Mouse (Mus musculus): ENCODE measurements around the gene Syt12. TPM values are rescaled to one million over a fixed set of nuclear protein-coding genes. Genes with fewer than 3 reads are reported as not detected.
A peak's percentile ranks its signal among the peaks of the same experiment; 100 is the strongest.
"Not testable (repeated sequence)": the region's sequence is repeated elsewhere in the genome, so short reads cannot be mapped to it uniquely, and the experiment has no call there.

The Syt12 gene
- total RNA-seq, 1 experiment from 2014 or later, result not detected

DNA sequence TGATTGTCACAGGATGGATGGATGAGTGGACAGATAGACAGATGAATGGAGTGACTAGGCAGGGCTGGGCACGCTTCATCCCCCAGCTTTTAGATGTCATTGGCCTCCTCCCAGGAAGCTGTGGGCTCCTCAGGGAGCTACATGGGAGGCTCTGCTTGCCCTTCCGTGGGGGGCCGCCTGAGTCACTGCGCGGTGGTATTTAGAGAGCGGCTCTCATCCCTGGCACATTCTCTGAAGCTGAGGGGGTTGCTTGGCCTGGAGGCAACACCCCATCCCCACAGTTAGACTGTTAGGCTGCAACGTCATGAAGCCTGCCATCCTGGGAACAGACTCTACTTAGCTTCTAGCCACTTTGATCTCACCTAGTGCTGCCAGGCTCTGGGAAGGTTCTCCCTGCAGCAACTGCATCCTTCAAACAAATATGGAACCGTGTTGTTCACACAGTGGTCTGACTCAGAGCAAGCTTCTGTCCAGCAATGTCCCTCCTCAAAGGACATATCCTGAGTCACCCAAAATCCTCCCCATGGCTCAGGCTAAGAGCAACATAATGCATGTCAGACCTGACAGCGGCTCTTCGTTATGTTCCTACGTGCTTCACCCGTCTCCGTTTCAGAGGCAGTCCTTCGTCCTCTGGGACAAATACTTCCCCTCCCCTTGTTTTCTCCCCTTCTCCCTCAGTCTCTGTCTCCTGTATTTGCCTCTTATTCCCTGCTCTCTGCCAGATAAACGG is 22.0 kb downstream of the Syt12 start:
- no peak for ATAC-seq (replicated peaks in 1 of 2; ENCODE audit: insufficient read depth in 1 of 2, low FRiP score in 2 of 2, low TSS enrichment in 1 of 2, low read depth in 1 of 2, poor library complexity in 2 of 2, severe bottlenecking in 2 of 2)

DNA sequence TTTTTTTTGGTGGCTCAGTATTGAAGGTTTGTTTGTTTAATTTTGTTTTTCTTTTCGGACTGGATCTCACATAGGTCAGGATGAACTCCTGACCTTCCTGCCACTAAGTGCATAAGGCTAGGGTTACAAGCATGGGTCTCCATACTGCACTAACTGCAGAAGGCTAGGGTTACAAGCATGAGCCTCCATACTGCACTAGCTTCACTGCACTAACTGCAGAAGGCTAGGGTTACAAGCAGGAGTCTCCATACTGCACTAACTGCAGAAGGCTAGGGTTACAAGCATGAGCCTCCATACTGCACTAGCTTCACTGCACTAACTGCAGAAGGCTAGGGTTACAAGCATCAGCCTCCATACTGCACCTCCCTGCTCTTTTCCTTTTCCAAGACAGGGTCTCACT is 23.2 kb downstream of the Syt12 start:
- not testable (repeated sequence) for ATAC-seq (replicated peaks in 1 of 2; ENCODE audit: insufficient read depth in 1 of 2, low FRiP score in 2 of 2, low TSS enrichment in 1 of 2, low read depth in 1 of 2, poor library complexity in 2 of 2, severe bottlenecking in 2 of 2)

DNA sequence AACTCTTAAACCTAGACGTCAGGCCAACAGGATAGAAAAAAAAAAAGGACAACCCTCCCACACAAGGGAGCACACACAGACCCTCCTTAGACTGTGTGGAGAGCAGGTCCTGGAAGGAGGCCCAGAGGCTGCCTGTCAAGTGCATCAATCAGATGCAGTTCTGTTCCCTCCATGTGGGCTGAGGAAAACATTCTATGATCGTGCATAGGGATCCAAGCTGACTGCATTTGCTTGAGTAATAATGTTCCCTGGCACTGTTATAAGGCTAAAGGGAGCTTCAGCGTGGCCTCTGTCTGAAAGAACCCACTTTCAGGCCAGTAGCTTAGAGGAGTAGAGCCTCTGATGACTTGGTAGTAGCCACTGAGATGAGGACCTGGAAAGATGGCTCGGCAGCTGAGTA is 24.7 kb downstream of the Syt12 start:
- no peak for ATAC-seq (replicated peaks in 1 of 2; ENCODE audit: insufficient read depth in 1 of 2, low FRiP score in 2 of 2, low TSS enrichment in 1 of 2, low read depth in 1 of 2, poor library complexity in 2 of 2, severe bottlenecking in 2 of 2)

DNA sequence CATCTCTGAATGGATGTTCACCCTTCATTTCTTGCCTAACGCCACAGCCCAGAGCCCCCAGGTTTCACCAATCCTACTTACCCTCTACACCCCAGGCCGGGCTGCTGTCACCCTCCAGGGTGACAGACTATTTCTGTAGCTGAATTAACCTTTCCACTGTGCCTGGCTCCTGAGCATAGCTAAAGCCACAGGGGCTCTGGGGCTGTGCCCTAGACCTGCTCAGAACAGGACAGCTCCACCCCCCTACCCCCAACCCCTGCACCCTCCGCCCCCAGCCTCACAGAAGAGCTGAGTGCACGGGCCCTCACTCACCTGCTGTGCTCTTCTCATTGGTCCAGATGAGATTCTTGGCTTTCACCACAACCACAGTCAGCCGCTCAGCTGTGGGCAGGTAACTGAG is 25.3 kb downstream of the Syt12 start:
- no peak for ATAC-seq (replicated peaks in 1 of 2; ENCODE audit: insufficient read depth in 1 of 2, low FRiP score in 2 of 2, low TSS enrichment in 1 of 2, low read depth in 1 of 2, poor library complexity in 2 of 2, severe bottlenecking in 2 of 2)

DNA sequence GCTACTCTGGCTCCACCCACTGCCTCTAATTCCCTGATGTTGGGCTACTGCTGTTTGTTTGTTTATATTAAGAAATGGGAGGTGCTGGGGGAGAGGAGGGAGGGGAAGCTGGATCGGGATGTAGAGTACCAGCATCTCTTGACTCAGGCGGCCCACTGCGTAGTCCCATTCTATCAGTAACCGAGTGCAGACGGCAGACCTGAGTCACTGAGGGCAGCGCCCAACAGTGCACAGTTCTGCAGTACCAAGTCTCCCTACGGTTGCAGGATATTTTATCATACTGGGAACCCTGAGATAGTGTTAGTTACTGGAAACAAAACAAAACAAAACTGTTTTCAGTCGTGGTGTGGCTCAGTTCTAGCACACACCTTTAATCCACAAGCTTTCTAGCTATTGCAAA is 26.1 kb downstream of the Syt12 start:
- no peak for ATAC-seq (replicated peaks in 1 of 2; ENCODE audit: insufficient read depth in 1 of 2, low FRiP score in 2 of 2, low TSS enrichment in 1 of 2, low read depth in 1 of 2, poor library complexity in 2 of 2, severe bottlenecking in 2 of 2)

DNA sequence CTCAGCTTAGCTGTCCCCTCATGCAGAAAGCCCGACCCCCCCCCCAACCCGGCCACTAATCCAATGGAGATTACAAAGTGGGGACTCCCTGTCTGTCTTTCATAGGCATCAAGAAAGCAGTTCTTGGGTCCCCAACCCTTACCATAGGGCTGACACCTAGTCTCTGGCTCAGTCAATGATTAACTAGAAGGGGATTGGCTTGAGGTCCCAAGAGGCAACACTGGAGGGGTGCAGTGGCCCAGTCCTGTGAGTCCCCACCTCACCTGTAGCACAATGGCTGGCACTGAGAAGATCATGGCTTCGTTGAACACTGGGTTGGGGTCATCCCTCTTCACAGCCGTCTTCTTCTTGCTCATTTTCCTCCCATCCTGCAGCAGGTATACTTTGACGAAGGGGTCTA is 26.6 kb downstream of the Syt12 start:
- ATAC-seq (replicated peaks in 1 of 2; ENCODE audit: insufficient read depth in 1 of 2, low FRiP score in 2 of 2, low TSS enrichment in 1 of 2, low read depth in 1 of 2, poor library complexity in 2 of 2, severe bottlenecking in 2 of 2), result no peak

DNA sequence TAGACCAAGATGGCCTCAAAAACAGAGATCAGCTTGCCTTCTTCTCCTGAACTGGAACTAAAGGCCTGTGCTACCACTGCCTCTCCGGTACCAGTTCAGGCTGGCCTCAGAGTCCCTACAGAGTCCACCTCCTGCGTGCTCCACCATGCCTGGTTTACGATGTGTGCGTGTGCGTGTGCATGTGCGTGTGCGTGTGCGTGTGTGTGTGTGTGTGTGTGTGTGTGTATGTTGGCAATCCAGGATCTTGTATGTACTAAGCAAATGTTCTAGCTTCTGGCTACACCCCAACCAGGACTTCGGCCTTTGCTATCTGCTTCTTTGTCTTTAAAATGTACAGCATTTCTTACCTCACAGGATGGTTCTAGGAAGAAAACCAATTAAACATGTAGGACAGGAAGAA is 28.0 kb downstream of the Syt12 start:
- ATAC-seq (replicated peaks in 1 of 2; ENCODE audit: insufficient read depth in 1 of 2, low FRiP score in 2 of 2, low TSS enrichment in 1 of 2, low read depth in 1 of 2, poor library complexity in 2 of 2, severe bottlenecking in 2 of 2), result no peak

DNA sequence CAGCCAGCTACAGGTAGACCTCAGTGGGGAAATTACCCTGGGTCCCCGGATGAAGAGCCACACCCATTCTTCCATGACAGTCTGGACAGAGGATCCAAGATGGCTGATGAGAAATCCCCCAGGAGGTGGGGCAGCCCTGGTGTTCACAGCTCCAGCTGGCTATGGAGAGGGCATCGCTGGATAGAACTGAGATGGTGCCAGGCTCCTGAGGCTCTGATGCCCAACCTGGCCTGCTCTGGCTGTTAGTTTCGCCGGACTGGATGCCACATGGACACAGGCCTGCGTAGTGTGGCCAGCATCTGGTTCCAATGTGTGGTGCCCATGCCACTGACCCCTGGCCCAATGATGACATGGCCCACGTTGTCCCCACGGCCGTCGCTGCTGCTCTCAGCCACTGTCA is 29.8 kb downstream of the Syt12 start:
- no peak for ATAC-seq (replicated peaks in 1 of 2; ENCODE audit: insufficient read depth in 1 of 2, low FRiP score in 2 of 2, low TSS enrichment in 1 of 2, low read depth in 1 of 2, poor library complexity in 2 of 2, severe bottlenecking in 2 of 2)

DNA sequence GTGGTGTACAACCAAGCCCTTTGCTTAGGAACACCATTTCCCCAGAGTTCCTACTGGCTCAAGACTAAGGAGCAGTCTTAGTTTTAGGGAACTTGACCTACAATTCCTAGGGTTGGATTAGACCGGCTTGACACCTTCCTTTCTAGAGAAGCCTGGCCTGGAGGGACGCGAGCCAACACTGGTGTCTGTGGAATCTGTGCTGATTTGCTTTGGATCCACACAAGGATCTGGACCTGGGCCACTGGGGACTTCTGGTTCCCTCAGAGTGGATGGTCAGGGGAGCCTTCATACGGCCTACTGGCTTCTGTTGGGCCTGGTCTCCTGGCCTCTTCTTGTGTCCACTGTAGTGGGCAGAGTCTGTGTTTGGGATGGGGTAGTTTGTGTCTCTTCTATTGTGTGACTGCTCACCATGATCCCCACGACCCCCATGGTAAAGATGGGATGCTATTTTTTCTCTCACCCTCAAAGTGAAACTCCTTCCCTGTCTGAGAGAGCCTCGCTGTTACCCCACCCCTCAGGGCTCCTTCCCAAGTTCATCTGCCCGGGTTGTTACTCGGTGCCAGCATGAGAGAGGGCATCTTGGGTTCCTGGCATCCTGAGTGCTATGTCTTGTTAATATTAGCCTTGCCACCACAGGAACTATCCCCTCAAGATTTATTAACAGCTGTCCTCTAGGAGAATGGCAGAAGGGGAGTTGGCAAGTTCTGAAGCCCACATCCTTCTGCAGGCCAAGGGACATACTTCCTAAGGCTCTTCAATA is 30.4 kb downstream of the Syt12 start:
- ATAC-seq (replicated peaks in 1 of 2; ENCODE audit: insufficient read depth in 1 of 2, low FRiP score in 2 of 2, low TSS enrichment in 1 of 2, low read depth in 1 of 2, poor library complexity in 2 of 2, severe bottlenecking in 2 of 2), result no peak

DNA sequence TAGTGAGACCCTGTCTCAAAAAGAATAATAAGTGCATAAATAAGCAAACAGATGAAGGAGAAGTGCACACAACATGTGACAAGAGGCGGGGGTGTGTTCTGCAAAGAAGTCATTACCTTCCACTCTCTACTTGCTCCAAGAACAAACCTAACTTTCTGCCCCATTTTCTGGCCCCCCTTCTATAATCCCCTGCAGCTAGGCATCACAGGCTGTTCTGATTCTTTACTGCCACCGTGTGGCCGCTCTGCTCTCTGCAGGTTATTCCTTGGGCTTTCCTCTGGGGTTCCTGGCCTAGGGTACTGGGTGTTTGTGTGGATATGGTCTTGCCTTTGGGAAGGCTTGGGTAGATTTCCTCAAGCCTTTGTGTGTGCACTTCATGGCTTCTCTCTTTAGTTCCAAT is 34.8 kb downstream of the Syt12 start:
- peak; percentile 59 to 70; a peak in 3 of 4 replicates for ATAC-seq (replicated peaks in 1 of 2; ENCODE audit: insufficient read depth in 1 of 2, low FRiP score in 2 of 2, low TSS enrichment in 1 of 2, low read depth in 1 of 2, poor library complexity in 2 of 2, severe bottlenecking in 2 of 2)

DNA sequence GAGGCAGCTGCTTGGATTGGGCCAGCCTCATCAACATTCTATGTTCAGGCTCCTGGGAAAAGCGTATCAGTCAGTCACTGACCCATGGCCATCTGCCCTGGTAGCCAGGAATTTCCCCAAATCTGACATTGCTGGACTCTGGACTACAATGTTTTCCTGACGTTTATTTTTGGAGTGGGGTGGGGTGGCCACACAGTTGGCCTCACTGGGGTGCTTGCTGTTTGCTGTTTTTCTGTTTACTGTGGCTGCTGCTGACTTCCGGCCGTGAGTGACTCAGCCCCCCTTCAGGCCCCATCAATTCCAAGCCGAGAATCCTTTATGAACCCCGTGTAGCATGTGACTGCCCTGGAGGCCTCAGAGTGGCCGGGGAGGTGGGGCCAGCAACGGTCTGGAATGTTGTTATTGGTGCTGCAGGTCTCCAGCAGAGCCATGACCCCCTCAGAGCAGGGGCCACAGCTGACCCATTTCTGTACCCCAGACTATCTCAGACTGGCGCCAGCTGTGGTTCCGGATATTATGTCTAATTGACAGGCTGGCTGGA is 35.6 kb downstream of the Syt12 start:
- no peak for ATAC-seq (replicated peaks in 1 of 2; ENCODE audit: insufficient read depth in 1 of 2, low FRiP score in 2 of 2, low TSS enrichment in 1 of 2, low read depth in 1 of 2, poor library complexity in 2 of 2, severe bottlenecking in 2 of 2)

DNA sequence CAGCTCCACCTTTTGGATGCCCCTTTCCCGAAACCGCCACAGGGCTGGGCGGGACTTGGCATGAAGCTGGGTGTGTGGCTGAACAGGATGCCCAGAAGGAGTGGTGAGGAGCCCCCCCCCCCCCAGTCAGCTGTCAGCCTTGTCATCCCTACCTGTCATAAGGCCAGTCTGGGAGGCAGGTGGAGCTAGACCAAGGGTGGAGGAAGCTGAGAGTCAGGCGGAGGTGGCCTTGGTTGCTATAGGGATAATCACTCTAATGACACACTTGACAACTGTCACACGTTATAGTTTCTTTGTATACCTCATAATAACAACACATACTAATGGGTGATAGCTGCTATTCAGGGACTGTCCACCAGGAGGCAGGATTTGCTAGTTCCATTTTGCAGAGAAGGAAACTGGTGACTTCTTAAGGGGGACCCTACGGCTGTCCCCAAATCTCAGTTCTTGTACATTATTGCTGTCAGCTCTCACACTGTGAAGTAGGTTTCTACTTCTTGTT is 36.1 kb downstream of the Syt12 start:
- peak; percentile 29 to 43; a peak in 2 of 4 replicates for ATAC-seq (replicated peaks in 1 of 2; ENCODE audit: insufficient read depth in 1 of 2, low FRiP score in 2 of 2, low TSS enrichment in 1 of 2, low read depth in 1 of 2, poor library complexity in 2 of 2, severe bottlenecking in 2 of 2)

DNA sequence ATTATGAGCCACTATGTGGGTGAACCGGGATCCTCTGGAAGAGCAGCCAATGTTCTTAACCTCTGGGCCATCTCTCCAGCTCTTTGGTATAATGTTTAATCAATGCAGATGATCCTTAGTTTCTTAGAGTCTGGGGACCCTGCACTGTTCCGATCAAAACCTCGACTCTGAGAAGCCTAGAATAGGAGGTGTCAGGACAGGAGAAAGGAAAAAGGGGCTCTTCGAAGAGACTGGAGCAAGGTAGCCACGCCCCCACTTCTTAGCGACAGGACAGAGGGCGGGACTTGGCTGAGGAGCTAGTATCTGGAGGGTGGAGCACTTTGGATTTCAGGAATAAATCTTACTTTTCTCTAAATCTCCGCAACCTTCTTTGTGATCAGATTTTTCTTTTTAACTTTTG is 37.0 kb downstream of the Syt12 start:
- no peak for ATAC-seq (replicated peaks in 1 of 2; ENCODE audit: insufficient read depth in 1 of 2, low FRiP score in 2 of 2, low TSS enrichment in 1 of 2, low read depth in 1 of 2, poor library complexity in 2 of 2, severe bottlenecking in 2 of 2)

DNA sequence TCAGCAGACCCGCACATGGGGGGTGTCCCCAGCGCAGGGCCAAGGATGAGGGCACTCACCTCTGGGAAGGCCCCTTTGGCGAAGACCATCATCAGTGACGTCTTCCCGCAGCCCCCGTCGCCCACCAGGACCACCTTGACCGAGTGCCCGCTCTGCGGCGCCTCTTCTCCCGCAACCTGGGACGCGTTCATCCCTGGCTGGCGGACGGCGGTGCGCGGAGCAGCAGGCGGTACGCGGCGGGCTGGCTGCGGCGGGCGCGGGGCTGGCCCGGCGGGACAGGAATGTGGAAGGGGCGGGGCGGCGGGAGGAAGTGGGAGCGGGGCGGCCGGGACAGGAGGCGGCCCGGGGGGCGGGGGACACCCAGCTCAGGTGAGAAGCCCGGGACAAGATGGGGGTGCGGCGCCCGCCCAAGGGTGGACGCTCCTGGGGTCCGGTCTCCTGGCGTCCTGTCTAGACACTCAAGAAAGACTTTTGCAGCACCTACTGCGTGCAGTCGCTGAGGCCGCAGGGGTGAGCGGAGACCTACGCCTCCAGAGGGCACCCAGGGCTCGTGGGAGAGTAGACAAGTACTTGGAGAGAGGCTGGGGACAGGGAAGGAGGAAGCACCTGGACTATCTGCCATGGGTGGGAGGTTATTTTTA is 38.0 kb downstream of the Syt12 start, which contains the start of gene Rhod:
Rhod (minus strand) TSS at position 272 of the 641 bp plus-strand sequence.
- no peak for ATAC-seq (replicated peaks in 1 of 2; ENCODE audit: insufficient read depth in 1 of 2, low FRiP score in 2 of 2, low TSS enrichment in 1 of 2, low read depth in 1 of 2, poor library complexity in 2 of 2, severe bottlenecking in 2 of 2)

DNA sequence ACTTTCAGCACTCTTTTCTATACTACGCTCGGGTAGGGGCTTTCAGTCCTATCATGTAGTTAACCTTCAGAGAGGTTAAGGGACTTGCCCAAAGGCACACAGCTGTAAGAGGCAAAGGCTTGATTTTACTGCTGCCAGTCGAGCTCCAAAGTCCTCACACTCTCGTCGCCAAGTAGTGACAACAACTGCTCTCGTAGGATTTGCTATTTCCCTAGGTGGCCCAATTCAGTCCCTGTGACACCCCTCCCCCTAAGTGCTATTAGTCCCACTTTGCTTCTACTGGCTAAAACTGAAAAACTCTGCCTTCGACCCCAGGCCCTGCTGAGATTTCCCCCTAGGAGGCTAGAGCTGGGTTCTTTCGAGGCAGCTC is 38.5 kb downstream of the Syt12 start:
- ATAC-seq (replicated peaks in 1 of 2; ENCODE audit: insufficient read depth in 1 of 2, low FRiP score in 2 of 2, low TSS enrichment in 1 of 2, low read depth in 1 of 2, poor library complexity in 2 of 2, severe bottlenecking in 2 of 2), result no peak

DNA sequence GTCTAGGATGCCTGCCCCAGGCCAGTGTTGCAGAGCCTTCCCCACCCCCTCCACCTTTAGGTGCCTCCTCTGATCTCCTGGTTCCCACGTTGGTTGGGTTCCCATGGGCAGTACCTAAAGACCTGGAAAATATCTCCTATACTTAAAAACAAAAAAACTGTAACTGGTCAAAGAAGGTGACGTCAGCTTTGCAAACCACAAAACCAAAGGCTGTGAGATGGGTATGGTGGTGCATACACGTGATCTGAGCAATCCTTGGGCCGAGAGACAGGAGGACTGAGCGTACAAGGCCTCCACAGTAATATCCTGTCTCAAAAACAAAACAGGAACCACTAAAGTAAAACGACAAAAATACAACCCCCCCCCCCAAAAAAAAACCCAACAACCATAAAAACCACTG is 39.4 kb downstream of the Syt12 start:
- peak; percentile 30 to 34; a peak in 3 of 4 replicates for ATAC-seq (replicated peaks in 1 of 2; ENCODE audit: insufficient read depth in 1 of 2, low FRiP score in 2 of 2, low TSS enrichment in 1 of 2, low read depth in 1 of 2, poor library complexity in 2 of 2, severe bottlenecking in 2 of 2)

DNA sequence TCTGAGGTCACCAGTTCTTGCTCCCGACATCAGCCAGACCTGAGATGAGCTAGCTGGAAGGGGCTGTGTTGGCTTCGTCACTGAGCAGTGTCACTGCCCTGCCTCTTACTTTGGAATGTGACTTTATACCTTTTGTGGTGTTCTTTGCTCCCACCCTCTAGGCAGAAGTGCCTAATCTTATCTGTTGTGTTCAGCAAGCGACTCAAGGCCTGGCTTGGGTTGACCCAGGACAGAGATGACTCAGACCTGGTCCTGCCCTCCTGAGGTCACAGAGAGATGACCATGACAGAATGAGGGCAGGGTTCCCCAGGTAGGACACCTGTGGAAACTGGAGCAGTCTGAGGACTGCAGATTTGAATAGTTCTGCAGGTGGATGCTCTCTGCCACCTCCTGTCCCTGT is 41.0 kb downstream of the Syt12 start:
- no peak for ATAC-seq (replicated peaks in 1 of 2; ENCODE audit: insufficient read depth in 1 of 2, low FRiP score in 2 of 2, low TSS enrichment in 1 of 2, low read depth in 1 of 2, poor library complexity in 2 of 2, severe bottlenecking in 2 of 2)

DNA sequence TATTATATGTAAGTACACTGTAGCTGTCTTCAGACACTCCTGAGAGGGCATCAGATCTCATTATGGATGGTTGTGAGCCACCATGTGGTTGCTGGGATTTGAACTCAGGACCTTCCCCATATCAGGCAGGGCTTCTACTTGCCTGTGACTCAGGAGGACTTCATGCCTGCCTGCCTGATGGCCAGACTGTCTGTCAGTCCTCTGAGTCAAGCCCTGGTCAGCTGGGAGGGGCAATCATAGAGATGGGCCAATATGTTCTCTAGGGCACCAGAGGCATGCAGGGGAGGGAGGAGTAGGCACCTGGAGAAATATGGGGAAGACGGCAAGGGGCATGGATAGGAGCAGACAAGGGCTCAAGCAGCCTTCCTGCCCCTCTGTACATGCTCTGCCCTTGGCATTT is 42.2 kb downstream of the Syt12 start:
- ATAC-seq (replicated peaks in 1 of 2; ENCODE audit: insufficient read depth in 1 of 2, low FRiP score in 2 of 2, low TSS enrichment in 1 of 2, low read depth in 1 of 2, poor library complexity in 2 of 2, severe bottlenecking in 2 of 2), result no peak

Measured in hematopoietic stem cell, adult 5-6 weeks (primary cell).